Mouse (Mus musculus): ENCODE results near the gene Mon2.

GRCm38 (mm10) chr10:123013435-123013834 lies 62.9 kb downstream of the Mon2 start:
- TF ChIP-seq CTCF (IDR thresholded peaks at IDR 0.05; ENCODE audit: borderline replicate concordance, extremely low read depth, insufficient read depth, insufficient read length) = no peak
- no peak for TF ChIP-seq POLR2A (IDR thresholded peaks at IDR 0.05; ENCODE audit: borderline replicate concordance, extremely low read depth, insufficient read depth, insufficient read length, poor library complexity, severe bottlenecking)

Measured in brain, embryonic 14.5 days (tissue).